Mouse (Mus musculus) liver, adult 2 months (tissue): Measurements from ENCODE around the gene Kbtbd13.

Source experiments
- CTCF ChIP-seq: fragments of 200-500 bp; IDR thresholded peaks from 2 replicates; pipeline ENCODE4 v1.5.1; 2011; ENCODE audit warnings: low read depth, low read length, control low read depth
- POLR2A ChIP-seq: fragments of 200-500 bp; IDR thresholded peaks from 2 replicates; pipeline ENCODE4 v1.6.1; 2011; ENCODE audit warnings: low read length, control low read depth; ENCODE audit not compliant: insufficient read depth; ENCODE audit errors: extremely low read depth

DNA sequence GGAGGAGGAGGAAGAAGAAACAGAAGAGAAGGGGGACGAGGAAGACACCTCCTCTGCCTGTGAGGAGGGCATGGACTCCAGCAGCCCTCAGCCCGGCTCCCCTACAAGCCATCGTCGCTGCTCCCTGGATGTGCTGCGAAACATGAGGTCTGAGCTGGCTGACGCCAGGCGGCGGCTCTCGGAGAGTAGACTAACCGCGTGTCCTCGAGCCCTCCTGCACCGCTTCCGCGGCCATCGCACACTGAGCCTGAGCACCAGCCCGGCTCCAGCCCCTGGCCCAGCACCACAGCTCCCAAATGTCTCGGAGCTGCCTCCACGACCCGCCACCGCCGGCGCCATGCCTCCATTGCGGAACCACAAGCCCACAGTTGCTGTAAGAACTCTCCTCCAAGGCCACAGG, 19.7 kb downstream of the Kbtbd13 start:
- TF ChIP-seq POLR2A (no peak), CTCF (no peak)
